Mouse (Mus musculus) cerebellum, adult 11-12 months (tissue): ENCODE measurements at regions not wholly inside any gene's neighbourhood (a gene's known extent, or its start where the extent isn't known, plus 50 kb on each side); places are given as distances from the start of the nearest gene placed in this dataset.
A peak's percentile ranks its signal among the peaks of the same experiment; 100 is the strongest.

Source experiments
- DNase-seq: peaks from one replicate; pipeline ENCODE4 v3.0.0; 2022

DNA sequence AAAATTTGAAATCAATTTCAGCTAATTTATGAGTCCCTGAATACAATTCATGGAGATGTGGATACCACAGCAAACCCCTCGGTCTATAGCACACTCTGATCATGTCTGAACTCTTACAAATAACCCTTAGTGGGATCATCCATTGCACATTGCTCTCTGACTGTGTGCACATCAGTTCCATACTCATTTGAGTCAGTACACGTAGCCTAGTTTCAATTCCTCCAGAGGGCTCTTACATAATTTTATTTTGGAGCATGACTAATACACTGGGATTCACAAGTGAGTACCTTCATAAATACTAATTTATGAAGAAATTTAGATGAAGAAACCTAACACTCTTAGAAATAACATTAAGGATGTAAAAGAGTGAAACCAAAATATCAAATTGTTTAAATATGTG, 978.3 kb downstream of the Pdha2 start:
- DNase-seq = no peak

GRCm38 (mm10) chr3:140239276-140239675, 972.9 kb downstream of the Pdha2 start:
- DNase-seq = peak; percentile 73
